Mouse (Mus musculus) embryo, embryonic 9.5 days (tissue): ENCODE measurements around the gene Ager.

ENCODE experiments used
- DNase-seq: peaks from one replicate; pipeline ENCODE4 v3.0.0-alpha.2; 2017; ENCODE audit errors: extremely low spot score

The Ager gene

DNA sequence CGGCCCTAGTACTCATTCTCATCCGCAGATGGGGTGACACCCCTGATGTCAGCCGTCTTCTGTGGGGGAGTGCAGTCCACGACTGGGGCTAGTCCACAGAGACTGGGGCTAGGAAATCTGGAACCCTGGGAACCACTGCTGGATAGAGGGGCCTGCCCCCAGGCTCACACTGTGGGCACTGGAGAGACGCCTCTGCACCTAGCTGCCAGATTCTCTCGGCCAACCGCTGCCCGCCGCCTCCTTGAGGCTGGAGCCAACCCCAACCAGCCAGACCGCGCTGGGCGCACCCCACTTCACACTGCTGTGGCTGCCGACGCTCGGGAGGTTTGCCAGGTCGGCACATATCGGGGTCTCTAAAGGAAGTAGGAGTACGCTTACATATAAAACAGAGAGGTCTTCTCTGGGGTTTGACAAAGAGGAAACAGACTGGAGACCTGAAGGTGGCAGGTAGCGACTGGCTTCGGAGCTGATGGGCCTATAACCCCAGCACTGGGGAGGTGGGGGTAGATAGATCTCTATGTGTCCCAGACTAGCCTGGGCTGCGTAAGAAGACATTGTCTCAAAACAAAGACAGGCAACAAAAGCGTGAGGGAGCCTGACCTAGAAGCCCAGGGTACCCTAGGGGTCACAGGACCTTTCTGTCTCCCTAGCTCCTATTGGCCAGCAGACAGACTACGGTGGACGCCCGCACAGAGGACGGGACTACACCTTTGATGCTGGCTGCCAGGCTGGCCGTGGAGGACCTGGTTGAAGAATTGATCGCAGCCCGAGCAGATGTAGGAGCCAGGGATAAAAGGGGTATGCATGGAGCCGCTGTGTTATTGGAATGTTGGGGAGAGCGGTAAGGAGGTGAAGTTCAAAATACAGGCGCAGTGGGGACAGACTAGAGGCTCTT lies 11.5 kb upstream of the Ager start:
- no peak for DNase-seq

DNA sequence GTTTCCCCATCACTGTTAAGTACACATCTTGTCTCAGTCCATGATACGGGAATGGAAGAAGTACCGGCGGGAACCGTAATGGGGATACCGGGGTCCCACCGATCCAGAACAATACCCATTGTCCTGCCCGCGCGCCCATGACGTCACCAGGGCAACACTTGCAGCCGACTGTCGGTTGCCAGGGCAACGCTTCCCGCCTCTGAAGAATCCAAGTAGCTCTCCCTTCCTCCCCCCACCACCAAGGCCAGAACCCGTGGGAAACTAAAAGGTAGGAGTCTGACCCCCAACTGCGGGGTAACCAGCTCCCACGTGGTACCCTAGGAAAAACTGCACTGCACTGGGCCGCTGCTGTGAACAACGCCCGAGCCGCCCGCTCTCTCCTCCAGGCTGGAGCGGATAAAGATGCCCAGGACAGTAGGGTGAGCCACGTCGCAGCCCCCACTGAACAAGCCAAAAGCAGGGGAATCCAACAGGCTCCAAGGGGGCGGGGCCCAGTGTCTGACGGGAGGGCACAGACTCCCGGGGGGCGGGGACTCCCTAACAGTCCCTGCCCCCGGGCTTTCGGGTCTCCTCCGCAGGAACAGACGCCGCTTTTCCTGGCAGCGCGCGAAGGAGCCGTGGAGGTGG lies 10.8 kb upstream of the Ager start:
- peak; percentile 97 for DNase-seq

DNA sequence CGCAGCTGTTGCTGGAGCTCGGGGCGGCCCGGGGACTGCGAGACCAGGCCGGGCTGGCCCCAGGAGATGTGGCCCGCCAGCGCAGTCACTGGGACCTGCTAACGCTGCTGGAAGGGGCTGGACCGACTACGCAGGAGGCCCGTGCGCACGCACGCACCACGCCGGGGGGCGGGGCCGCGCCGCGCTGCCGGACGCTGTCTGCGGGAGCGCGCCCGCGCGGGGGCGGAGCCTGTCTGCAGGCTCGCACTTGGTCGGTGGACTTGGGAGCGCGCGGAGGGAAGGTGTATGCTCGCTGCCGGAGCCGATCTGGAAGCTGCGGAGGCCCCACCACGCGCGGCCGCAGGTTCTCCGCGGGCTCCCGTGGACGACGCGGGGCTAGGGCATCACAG lies 10.2 kb upstream of the Ager start:
- DNase-seq, result peak; percentile 97

DNA sequence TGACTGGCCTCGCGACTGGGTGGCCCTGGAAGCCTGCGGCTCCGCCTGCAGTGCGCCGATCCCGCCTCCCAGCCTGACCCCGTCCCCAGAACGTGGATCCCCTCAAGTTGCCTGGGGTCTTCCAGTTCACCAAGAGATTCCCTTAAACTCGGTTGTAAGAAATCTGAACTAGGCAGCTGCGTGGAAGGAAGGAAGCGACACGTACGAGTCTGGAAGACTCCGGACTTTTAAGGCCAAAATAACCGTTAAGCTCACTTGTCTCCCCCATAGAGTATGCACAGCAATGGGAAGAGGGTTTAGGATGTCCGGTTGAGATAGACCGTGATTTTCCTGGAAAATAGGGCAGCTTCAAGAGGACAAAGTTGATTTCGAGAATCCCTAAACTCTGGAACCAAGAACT lies 9.8 kb upstream of the Ager start:
- DNase-seq, result no peak

DNA sequence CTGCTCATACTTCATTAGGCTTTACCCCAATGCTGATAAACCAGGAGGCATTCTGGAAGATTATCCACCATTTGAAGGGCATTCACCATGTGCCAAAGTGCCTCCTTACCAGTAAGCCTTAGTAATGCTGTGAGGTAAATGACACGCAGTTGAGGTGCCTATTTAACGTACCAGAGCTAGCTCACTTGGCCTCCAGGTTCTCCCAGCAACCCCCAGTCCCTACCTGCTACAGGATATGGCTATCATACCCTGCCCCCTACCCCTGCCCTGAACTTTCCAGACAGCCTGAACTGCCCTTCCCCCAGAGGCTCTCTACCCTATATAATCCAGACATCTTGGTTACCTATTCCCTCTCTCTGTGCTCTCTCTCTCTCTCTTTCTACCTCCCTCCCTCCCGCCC lies 8.9 kb upstream of the Ager start:
- no peak for DNase-seq

DNA sequence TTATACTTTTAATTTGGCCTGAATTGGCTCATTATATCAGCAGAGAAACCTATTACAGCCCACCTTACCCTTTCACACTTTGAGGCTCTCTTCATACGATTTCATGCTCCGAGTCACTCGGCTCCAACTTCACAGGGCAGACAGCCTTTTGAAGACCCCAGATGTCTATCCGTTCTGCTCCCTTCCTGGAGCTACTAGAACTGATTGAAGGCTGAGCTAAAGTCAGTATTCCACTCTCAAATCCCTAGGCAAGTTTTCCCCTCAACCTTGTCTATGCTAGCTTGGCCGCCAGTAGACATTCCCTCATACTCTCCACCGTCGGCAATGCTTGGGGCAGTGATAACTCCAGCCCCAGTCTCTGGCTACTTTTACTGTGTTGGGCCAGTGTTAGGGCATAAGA lies 8.5 kb upstream of the Ager start:
- no peak for DNase-seq

DNA sequence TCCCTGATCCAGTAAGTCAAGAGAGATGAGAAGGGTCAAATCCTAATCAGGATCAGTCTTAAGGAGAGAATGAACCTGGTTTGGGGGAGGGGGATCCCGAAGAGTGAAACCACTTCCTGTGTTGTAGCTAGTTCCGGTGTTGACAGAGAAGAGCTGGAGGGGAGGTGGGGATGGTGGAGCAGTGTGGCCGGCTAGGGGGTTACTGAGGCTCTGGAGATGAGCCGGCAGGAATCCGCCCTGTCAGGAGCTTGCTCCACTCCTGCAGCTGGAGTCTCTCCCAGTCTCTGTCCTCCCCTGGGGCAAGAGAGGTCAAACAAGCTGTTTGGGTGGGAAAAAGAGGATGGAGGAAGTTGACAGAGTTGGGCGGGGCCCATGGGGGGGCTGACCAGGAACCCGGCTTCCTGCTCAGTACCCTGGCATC lies 8.0 kb upstream of the Ager start, which contains the start of gene Gpsm3:
Gene Gpsm3 (plus strand): TSS at position 126 of the 421 bp plus-strand sequence.
- no peak for DNase-seq

DNA sequence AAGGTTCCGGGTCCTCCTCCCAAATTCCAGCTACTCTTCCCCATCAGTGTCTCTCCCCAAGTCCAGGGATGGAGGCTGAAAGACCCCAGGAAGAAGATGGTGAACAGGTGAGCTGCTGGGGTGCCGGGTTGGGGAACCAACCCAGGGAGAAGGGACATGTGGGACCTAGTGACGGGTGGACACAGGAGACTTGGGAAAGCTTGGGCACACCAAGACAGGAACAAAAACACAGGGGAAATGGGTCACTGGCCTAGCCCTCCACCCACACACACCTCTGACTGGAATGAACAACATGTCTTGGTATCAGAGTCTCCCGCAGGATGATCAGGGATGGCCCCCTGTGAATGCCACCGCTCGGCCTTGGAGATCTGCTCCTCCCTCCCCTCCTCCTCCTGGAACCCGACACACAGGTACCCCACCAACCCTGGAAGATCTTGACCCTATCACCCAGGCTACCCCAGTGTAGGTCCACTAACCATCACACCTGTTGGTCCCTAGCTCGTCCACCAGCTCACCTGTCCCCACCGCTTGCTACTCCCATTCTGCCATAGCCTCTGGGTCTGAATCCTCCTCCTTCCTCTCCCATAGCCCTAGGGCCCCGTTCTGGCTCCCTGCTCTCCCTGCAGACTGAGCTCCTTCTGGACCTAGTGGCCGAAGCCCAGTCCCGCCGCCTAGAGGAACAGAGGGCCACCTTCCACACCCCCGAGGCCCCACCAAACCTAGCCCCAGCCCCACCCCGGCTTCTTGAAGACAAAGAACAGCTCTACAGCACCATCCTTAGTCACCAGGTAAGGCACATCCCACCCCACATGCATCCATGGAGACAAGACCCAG lies 7.3 kb upstream of the Ager start:
- DNase-seq, result no peak

DNA sequence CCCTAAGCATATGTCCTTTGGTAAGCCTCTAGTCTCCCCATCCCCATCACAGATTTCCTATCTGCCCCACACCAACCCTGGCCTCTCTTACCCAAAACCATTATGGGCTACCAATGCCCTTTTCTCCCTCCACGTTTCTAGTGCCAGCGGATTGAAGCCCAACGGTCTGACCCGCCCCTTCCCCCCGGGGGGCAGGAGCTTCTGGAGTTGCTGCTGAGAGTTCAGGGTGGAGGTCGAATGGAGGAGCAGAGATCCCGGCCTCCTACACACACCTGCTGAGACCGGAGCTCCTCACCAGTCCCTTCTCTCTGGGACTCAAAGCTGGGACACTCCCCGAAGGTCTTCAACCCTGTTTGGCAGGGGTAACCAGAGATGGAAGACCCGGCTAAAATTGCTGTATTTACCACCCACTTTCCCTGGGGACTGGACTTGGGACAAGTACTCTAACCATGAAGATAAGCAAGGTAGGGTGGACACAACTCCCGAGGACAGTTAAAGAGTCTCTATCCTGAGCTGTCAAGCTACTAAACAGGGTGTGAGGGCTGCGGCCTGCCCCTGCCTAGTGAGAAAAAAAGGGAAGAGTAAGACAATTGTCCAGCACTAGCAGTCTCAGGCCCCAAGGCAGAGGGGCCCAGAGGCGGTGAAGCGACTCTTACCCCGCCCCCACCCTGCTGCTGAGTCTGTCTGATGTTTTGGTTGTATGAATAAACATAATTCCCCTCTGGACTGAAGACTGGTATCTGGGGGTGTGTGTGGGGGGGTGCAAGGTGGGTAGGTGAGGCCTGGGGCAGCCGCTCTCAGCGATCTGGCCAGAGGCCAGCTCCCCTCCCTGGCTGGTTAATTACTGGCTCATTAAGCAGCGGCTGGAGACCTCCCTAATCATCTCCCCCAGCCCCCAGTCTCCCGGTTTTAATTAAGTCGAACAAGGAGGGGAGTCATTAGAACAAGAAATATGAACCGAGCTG lies 6.4 kb upstream of the Ager start, which contains the start of gene Pbx2:
Gene Pbx2 (plus strand): TSS at position 238 of the 965 bp plus-strand sequence.
- no peak for DNase-seq

DNA sequence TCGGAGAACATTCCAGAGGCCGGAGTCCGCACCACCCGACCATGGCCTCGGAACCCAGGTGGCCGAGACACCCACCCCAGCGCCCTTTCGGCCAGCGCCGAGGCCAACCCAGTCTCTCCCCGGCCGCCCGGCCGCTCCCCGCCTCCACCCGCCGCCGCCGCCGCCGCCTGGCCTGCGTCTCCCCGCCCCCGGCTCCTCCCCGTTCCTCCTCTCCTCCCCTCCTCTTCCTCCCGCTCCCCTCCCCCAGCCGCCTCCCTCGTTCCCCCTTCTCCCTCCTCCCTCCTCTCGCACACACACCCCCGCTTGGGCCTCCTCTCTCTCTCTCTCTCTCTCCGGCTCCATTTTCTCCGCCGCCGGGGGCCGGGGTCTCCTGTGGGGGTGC lies 5.7 kb upstream of the Ager start:
- peak; percentile 96 for DNase-seq

DNA sequence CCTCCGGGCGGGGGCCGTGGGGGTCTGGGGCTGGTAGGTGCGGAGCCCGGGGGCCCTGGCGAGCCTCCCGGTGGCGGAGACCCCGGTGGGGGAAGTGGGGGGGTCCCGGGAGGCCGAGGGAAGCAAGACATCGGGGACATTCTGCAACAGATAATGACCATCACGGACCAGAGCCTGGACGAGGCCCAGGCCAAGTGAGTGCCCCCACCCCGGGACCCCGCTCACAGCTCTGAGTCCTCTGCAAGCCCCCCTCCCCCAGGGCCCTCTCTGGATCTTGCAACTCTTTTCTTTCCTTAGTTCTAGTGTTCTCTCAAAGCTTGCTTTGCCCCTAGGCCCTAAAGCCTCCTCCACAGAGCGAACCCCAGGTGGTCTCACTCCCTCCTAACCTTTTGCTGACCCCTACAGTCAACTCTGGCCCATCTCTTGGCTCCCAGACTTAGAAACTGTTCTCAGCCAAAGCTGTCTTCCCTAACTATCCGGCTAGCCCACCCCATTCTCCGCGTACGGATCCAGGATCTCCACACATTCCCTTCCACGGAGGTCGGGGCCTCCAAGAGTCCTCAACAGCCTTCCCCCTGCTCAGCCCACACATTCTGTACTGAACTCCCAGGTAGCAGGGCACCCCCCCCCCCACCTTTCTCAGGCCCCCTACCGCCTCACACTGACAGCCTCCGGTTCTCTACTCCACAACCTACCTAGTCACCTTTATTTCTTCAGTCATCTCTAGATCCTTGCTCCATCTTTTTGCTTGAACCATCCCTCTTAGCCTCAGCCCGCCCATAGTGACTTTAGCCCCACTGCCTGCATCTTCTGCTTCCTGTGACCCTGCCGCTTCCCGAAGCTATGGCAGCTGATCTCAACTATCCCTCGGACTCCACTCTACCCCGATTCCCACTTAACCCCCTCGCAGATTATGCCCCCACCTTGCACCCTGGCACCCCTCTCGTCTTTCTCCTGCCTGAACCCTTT lies 4.8 kb upstream of the Ager start:
- DNase-seq, result peak; percentile 70

DNA sequence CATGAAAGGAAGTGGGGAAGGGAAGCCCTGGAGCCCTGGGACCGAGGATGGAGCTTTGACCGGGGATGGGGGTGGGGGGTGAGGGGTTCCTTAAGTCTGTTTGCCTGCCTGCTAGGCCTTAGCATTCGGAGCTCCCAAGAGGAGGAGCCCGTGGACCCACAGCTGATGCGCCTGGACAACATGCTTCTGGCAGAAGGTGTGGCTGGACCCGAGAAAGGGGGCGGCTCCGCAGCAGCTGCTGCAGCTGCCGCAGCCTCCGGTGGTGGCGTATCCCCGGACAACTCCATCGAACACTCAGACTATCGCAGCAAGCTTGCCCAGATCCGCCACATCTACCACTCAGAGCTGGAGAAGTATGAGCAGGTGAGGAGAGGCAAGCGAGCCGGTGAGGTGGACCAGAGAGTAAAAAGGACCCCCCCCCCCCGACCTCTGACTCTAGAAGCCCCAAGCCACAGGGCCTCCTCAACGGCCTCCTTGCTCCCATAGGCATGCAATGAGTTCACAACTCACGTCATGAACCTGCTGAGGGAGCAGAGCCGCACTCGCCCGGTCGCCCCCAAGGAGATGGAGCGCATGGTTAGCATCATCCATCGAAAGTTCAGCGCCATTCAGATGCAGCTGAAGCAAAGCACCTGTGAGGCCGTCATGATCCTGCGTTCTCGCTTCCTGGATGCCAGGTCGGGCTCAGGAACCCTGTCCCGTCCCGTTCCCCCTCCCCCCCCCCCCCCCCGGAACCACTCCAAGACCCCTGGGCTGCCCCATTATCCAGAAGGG lies 3.7 kb upstream of the Ager start:
- no peak for DNase-seq

DNA sequence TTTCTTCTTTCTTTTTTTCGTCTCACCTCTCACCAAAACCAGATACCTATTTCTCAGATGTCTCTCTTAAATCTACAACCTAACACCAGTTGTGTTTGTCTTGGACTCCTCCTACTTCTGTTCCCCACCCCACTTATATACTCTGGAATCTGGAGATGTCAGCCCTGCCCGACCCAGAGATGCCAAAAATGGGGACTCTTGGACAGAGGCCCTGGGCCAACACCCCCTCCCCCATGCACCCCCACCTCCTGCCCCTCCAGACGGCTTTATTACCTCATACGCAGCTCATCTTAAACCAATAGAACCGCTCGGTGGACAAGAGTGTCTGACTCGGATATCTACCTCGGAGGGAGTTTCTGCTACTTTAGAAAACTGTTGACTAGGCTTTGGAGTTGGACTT lies 1.6 kb upstream of the Ager start:
- DNase-seq, result no peak

DNA sequence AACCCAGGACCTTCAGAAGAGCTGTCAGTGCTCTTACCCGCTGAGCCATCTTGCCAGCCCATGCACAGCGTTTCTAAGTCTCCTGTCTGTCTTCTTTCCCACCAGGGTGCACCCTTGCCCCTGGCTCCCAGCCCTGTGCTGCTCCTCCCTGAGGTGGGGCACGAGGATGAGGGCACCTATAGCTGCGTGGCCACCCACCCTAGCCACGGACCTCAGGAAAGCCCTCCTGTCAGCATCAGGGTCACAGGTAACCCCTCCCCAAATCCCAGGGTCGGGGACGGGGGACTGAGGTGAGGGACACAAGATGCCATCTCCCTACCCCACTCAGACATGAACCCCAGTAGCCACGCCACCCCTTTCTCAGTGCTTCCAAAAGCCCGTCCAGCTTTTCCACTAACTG lies 2.2 kb downstream of the Ager start:
- DNase-seq, result no peak

DNA sequence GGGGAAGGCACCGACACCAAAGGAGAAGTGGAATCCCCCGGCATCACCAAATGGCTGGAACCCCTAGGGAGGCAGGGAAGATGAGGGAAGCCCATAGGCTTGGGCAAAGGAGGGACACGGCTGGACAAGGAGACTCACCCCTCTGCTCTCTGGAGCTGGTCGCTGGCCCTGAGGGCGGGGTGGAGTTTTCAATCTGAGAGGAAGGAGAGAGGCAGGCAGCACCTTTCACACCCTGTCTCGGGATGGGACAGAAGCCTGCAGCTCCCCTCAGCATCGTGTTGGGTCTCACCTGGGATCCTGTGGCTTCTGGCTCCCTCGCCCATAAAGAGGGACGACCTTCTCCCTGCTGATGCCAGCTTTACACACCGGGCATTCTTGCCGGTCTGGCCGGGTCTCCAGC lies 4.1 kb downstream of the Ager start:
- DNase-seq, result no peak

DNA sequence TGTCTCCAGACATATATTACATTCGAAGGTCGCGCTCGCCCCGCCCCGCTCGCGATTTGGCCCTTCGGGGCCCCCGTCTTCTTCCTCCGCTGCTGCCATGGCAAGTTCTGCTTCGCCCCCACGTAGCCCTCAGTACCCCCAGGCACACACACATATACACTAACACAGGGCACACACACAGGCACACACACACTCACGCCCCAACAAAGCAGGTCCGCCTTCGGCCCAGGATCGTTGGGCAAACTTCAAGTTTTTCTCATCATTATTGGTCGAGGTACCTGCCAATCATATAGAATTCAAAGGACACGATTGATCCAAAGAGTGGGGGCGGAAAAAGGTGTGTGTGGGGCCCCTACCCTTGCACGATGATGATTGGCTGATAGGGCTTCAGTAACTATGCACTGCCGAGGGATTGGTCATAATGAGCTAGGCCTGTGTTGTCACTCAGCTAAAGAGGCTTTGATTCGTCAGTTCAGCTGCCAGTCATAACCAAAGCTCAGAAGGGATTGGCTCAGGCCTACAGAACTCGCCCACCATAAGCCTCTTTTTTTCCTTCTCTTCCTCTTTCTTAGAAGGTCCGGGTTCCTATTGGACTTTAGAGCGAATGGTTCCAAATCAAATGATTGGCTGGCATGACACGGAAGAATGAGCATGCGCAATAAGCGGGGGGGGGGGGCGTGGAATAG lies 5.9 kb downstream of the Ager start, which contains the start of gene Rnf5:
Gene Rnf5 (minus strand): TSS at position 316 of the 686 bp plus-strand sequence.
- peak; percentile 99 for DNase-seq

DNA sequence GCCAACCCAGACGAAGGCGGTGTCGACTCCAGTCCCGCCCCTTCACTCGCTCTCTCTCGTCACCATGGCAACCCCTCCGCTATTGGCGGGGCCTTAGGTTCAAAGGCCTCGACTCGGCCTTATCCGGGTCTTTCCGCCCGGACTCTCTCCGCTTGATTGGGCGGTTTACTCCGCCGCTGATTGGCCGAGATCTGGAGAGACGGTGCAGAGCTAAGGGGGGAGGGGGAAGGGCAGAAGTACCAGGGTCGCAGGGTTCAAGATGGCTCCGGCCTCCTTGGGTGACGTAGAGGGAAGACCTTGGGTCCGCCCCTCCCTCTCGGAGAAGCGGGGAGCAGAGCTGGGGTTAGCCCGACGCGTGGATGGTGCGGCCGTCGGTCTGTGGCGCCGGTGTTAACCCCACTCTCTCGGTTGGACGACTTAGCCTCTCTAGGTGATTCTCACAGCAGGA lies 6.4 kb downstream of the Ager start, which contains the start of gene Agpat1:
Gene Agpat1 (plus strand): TSS at position 202 of the 448 bp plus-strand sequence.
- no peak for DNase-seq

DNA sequence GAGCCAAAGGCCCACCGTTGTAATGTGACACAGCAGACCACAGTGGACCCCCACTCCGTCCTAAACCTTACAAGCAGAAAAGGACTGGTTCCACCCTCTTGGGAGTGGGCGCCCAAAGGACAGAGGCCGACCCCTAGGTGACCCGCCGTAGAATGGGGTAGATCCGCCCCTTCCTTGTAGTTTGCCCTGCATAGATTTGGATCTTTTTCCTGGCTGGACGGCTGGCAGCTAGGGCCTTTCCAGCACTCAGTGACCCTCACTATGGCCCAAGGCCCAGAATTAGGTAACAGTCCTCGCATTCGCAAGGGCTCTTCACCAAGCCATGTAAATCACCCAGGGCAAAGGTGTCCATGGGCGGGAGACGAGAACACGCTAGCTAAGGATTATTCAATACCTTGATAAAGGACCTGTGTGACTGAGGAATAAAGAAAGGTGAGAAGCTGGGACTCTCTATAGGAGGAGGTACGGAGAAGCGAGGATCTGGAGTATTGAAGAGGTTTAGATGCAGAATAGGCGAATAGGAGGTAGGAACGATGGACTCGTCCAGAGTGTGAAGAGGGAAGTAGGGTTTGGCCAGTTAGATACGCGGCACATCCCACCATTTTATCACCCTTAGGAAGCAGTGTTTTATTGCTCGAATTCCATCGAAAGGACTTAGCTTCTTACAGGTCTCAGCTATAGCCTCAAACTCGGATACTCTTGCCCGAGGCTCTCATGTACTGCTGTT lies 7.0 kb downstream of the Ager start:
- DNase-seq, result no peak
